Mouse (Mus musculus): ENCODE results near the gene Senp5. TPM values are rescaled to one million over a fixed set of nuclear protein-coding genes. Genes with fewer than 3 reads are reported as not detected.

Senp5 gene
- polyA plus RNA-seq, 1 experiment from 2014 or later = 11.5 TPM

DNA sequence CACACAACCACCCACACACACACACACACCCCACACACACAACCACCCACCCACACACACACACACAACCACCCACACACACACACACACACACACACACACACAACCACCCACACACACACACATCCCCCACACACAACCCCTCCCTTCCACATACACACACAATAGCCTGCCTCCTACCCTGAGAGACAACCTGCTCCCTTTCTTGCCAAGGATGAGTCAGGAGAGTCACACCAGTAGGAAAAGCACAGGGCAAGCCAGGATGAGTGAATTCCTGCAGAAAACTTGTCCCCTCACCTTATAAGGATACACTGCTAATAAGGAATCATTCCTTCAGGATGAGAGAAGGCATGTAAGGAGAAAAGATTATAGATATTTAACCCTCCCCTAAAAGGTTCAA lies 9.1 kb downstream of the Senp5 start:
- Histone ChIP-seq H3K9ac (ENCODE audit: low read length) (no peak overlapping the region), H3K27ac (ENCODE audit: low read depth, low read length) (no peak overlapping the region), H3K27me3 (ENCODE audit: control insufficient read depth, insufficient read depth, low read length) (no peaks in the 10 kb centered on the region), H3K4me3 (ENCODE audit: low read depth, low read length) (no peak overlapping the region), H3K4me1 (ENCODE audit: control insufficient read depth, insufficient read depth, low read length) (no peaks in the 10 kb centered on the region), H3K9me3 (ENCODE audit: control insufficient read depth, low read length) (no peaks in the 10 kb centered on the region), H3K36me3 (ENCODE audit: control insufficient read depth, insufficient read depth, low read length) (peaks cover 2% of the 10 kb centered on the region; the same call in 1 of the 2 replicates), H3K4me2 (ENCODE audit: low read depth) (no peak overlapping the region)
- DNase-seq (ENCODE audit: low spot score) (no peak), ATAC-seq (ENCODE audit: insufficient read depth, low FRiP score, low TSS enrichment) (no peak)

GRCm38 (mm10) chr16:31993195-31993594 lies 9.9 kb downstream of the Senp5 start:
- Histone ChIP-seq H3K9me3 (ENCODE audit: control insufficient read depth, low read length) (no peaks in the 10 kb centered on the region), H3K4me2 (ENCODE audit: low read depth) (no peak overlapping the region), H3K9ac (ENCODE audit: low read length) (no peak overlapping the region), H3K4me3 (ENCODE audit: low read depth, low read length) (no peak overlapping the region), H3K36me3 (ENCODE audit: control insufficient read depth, insufficient read depth, low read length) (peaks cover 2% of the 10 kb centered on the region; the same call in 1 of the 2 replicates), H3K27me3 (ENCODE audit: control insufficient read depth, insufficient read depth, low read length) (no peaks in the 10 kb centered on the region), H3K4me1 (ENCODE audit: control insufficient read depth, insufficient read depth, low read length) (no peaks in the 10 kb centered on the region), H3K27ac (ENCODE audit: low read depth, low read length) (no peak overlapping the region)
- WGBS = over 99% methylated on average over 4 of the region's 4 CpGs
- ATAC-seq (ENCODE audit: insufficient read depth, low FRiP score, low TSS enrichment) (no peak), DNase-seq (ENCODE audit: low spot score) (no peak)

DNA sequence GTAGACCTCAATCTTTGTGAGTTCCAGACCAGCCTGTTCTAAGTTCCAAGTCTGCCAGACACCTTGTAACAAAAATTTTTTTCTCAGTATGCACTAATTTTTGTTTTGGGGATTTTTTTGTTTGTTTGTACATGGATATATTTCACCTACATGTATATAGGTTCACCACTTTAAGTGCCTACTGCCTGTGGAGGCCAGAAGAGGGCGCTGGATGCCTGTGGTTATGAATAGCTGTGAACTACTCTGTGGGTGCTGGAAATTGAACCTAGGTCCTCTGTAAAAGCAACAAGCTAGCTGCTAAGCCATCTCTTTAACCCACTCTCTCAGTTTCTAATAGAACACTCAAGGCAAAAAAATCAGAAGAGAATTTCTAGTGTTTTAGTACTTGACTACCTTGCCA lies 11.0 kb downstream of the Senp5 start:
- H3K4me1 ChIP-seq (ENCODE audit: control insufficient read depth, insufficient read depth, low read length) = no peaks in the 10 kb centered on the region
- DNase-seq (ENCODE audit: low spot score) (no peak), ATAC-seq (ENCODE audit: insufficient read depth, low FRiP score, low TSS enrichment) (no peak)
- H3K27me3 ChIP-seq (ENCODE audit: control insufficient read depth, insufficient read depth, low read length) = no peaks in the 10 kb centered on the region
- H3K27ac ChIP-seq (ENCODE audit: low read depth, low read length) = no peak overlapping the region
- peaks cover 4% of the 10 kb centered on the region for H3K36me3 ChIP-seq (ENCODE audit: control insufficient read depth, insufficient read depth, low read length)
- no peak overlapping the region for H3K4me3 ChIP-seq (ENCODE audit: low read depth, low read length)
- H3K9ac ChIP-seq (ENCODE audit: low read length) = no peak overlapping the region
- WGBS = 59% methylated on average over 1 of the region's 1 CpGs
- H3K9me3 ChIP-seq (ENCODE audit: control insufficient read depth, low read length) = no peaks in the 10 kb centered on the region
- H3K4me2 ChIP-seq (ENCODE audit: low read depth) = no peak overlapping the region

DNA sequence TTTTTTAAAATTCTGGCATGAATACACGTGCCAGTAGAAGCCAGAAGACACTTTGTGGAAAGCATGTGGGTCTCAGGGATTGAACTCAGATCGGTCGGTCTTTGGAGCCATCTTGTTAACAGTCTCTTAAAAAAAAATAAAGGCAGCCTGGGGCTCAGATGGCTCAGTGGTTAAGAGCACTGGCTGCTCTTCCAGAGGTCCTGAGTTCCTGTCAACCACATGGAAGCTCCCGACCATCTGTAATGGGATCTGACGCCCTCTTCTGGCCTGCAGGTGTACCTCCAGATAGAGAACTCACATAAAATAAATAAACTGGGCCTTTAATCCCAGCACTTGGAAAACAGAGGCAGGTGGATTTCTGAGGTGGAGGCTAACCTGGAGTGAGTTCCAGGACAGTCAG lies 22.1 kb downstream of the Senp5 start:
- Histone ChIP-seq H3K4me2 (ENCODE audit: low read depth) (no peak overlapping the region), H3K4me3 (ENCODE audit: low read depth, low read length) (no peak overlapping the region), H3K27me3 (ENCODE audit: control insufficient read depth, insufficient read depth, low read length) (no peaks in the 10 kb centered on the region), H3K27ac (ENCODE audit: low read depth, low read length) (no peak overlapping the region), H3K4me1 (ENCODE audit: control insufficient read depth, insufficient read depth, low read length) (no peaks in the 10 kb centered on the region), H3K36me3 (ENCODE audit: control insufficient read depth, insufficient read depth, low read length) (peaks cover 2% of the 10 kb centered on the region; the same call in 1 of the 2 replicates), H3K9ac (ENCODE audit: low read length) (no peak overlapping the region), H3K9me3 (ENCODE audit: control insufficient read depth, low read length) (no peaks in the 10 kb centered on the region)
- 82% methylated on average over 5 of the region's 5 CpGs for WGBS
- ATAC-seq (ENCODE audit: insufficient read depth, low FRiP score, low TSS enrichment) (no peak), DNase-seq (ENCODE audit: low spot score) (no peak)

- DNase-seq (ENCODE audit: low spot score) (no peak), ATAC-seq (ENCODE audit: insufficient read depth, low FRiP score, low TSS enrichment) (no peak)
- peaks cover 2% of the 10 kb centered on the region; the same call in 1 of the 2 replicates for H3K36me3 ChIP-seq (ENCODE audit: control insufficient read depth, insufficient read depth, low read length)
- H3K4me2 ChIP-seq (ENCODE audit: low read depth) = no peak overlapping the region
- no peak overlapping the region for H3K27ac ChIP-seq (ENCODE audit: low read depth, low read length)
- no peak overlapping the region for H3K4me3 ChIP-seq (ENCODE audit: low read depth, low read length)
- WGBS = 97% methylated on average over 3 of the region's 3 CpGs
- H3K9me3 ChIP-seq (ENCODE audit: control insufficient read depth, low read length) = no peaks in the 10 kb centered on the region
- H3K4me1 ChIP-seq (ENCODE audit: control insufficient read depth, insufficient read depth, low read length) = no peaks in the 10 kb centered on the region
- no peak overlapping the region for H3K9ac ChIP-seq (ENCODE audit: low read length)
- H3K27me3 ChIP-seq (ENCODE audit: control insufficient read depth, insufficient read depth, low read length) = no peaks in the 10 kb centered on the region
These were observed 23.6 kb downstream of the Senp5 start for GRCm38 (mm10) chr16:31979501-31979900.

DNA sequence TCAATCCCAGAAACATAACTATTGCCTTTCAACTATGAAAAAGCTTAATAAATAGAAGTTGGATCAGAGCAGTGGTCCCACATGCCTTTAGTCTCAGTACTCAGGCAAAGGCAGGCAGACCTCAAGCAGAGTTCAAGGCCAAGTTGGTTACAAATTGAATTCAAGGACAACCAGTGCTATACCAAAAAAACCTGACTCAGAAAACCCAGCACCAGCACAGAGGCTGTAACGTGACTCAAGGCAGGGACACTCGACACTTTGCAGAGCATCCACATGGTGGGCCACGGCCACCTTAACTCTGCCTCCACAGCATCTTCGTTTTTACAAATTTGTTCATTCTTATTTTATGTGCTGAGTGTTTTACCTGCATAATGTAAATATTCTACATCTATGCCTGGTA lies 27.8 kb downstream of the Senp5 start:
- Histone ChIP-seq H3K9ac (ENCODE audit: low read length) (no peak overlapping the region), H3K27me3 (ENCODE audit: control insufficient read depth, insufficient read depth, low read length) (no peaks in the 10 kb centered on the region), H3K36me3 (ENCODE audit: control insufficient read depth, insufficient read depth, low read length) (no peaks in the 10 kb centered on the region), H3K27ac (ENCODE audit: low read depth, low read length) (no peak overlapping the region), H3K4me3 (ENCODE audit: low read depth, low read length) (no peak overlapping the region), H3K4me2 (ENCODE audit: low read depth) (no peak overlapping the region), H3K9me3 (ENCODE audit: control insufficient read depth, low read length) (no peaks in the 10 kb centered on the region), H3K4me1 (ENCODE audit: control insufficient read depth, insufficient read depth, low read length) (no peaks in the 10 kb centered on the region)
- DNase-seq (ENCODE audit: low spot score) = no peak
- WGBS = 89% methylated on average over 4 of the region's 4 CpGs
- ATAC-seq (ENCODE audit: insufficient read depth, low FRiP score, low TSS enrichment) = no peak

DNA sequence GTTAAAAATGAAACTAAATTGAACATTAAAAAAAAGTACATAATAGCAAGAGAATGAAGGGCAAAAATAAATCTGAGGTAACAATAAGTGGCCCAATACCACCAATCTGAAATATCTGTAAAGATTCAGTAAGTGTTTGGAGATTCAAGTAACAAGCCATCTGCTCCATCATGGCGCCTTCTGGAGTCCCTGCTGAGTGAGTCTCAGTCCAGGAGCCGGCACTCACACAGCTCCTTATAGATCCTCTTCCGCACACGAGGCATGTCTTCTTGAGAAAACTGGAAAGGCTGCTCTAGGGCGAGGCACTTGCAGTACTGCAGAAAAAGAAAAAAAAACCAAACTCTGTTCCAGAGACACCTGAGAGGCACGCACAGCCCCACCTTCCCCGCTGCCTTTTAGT lies 39.9 kb downstream of the Senp5 start:
- 87% methylated on average over 7 of the region's 7 CpGs for WGBS
- Histone ChIP-seq H3K9me3 (ENCODE audit: control insufficient read depth, low read length) (no peaks in the 10 kb centered on the region), H3K27me3 (ENCODE audit: control insufficient read depth, insufficient read depth, low read length) (no peaks in the 10 kb centered on the region), H3K27ac (ENCODE audit: low read depth, low read length) (no peak overlapping the region), H3K36me3 (ENCODE audit: control insufficient read depth, insufficient read depth, low read length) (peaks cover 2% of the 10 kb centered on the region), H3K4me3 (ENCODE audit: low read depth, low read length) (no peak overlapping the region), H3K9ac (ENCODE audit: low read length) (no peak overlapping the region), H3K4me1 (ENCODE audit: control insufficient read depth, insufficient read depth, low read length) (no peaks in the 10 kb centered on the region), H3K4me2 (ENCODE audit: low read depth) (no peak overlapping the region)
- DNase-seq (ENCODE audit: low spot score) (no peak), ATAC-seq (ENCODE audit: insufficient read depth, low FRiP score, low TSS enrichment) (no peak)

DNA sequence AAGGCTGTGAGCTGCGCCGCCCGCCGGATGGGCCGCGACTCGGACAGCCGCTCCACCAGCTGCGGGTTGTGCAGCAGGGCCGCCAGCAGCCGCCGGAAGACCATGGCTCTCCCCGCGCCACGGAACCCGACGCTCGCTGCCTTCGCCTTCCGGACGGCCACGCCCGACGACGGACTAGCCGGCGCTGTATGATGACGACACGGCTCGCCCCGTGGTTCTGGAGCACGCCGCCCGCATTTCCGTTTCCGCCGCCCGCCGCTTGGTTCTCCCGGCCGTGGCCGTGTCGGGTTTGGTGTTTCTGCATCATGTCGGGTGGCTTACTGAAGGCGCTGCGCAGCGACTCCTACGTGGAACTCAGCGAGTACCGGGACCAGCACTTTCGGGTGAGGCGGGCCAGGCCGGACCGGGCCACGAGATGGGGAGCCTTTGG lies 54.7 kb downstream of the Senp5 start, which contains the start of the genes 0610012G03Rik and Ncbp2:
Gene 0610012G03Rik (minus strand): TSS at position 150 of the 430 bp plus-strand sequence.
Gene Ncbp2 (plus strand): TSS at position 169 of the 430 bp plus-strand sequence.
- ATAC-seq (ENCODE audit: insufficient read depth, low FRiP score, low TSS enrichment) = peak; percentile 91
- Histone ChIP-seq H3K4me2 (ENCODE audit: low read depth) (peak within 1 kb of the TSS; percentile 86), H3K36me3 (ENCODE audit: control insufficient read depth, insufficient read depth, low read length) (no peaks in the 10 kb centered on the region), H3K4me3 (ENCODE audit: low read depth, low read length) (peak within 1 kb of the TSS; percentile 90), H3K9me3 (ENCODE audit: control insufficient read depth, low read length) (no peaks in the 10 kb centered on the region), H3K27ac (ENCODE audit: low read depth, low read length) (peak within 1 kb of the TSS; percentile 87), H3K4me1 (ENCODE audit: control insufficient read depth, insufficient read depth, low read length) (peaks cover 12% of the 10 kb centered on the region), H3K27me3 (ENCODE audit: control insufficient read depth, insufficient read depth, low read length) (no peaks in the 10 kb centered on the region), H3K9ac (ENCODE audit: low read length) (peak within 1 kb of the TSS; percentile 87)
- DNase-seq (ENCODE audit: low spot score) = peak; percentile 97
- WGBS = 0% methylated on average over 55 of the region's 55 CpGs

GRCm38 (mm10) chr16:31947901-31948316 lies 55.2 kb downstream of the Senp5 start:
- Histone ChIP-seq H3K4me3 (ENCODE audit: low read depth, low read length) (peak overlapping the region; percentile 90), H3K9me3 (ENCODE audit: control insufficient read depth, low read length) (no peaks in the 10 kb centered on the region), H3K36me3 (ENCODE audit: control insufficient read depth, insufficient read depth, low read length) (no peaks in the 10 kb centered on the region), H3K4me2 (ENCODE audit: low read depth) (peak overlapping the region; percentile 86), H3K27ac (ENCODE audit: low read depth, low read length) (peak overlapping the region; percentile 87), H3K9ac (ENCODE audit: low read length) (peak overlapping the region; percentile 83), H3K4me1 (ENCODE audit: control insufficient read depth, insufficient read depth, low read length) (peaks cover 12% of the 10 kb centered on the region), H3K27me3 (ENCODE audit: control insufficient read depth, insufficient read depth, low read length) (no peaks in the 10 kb centered on the region)
- WGBS = under 1% methylated on average over 38 of the region's 38 CpGs
- DNase-seq (ENCODE audit: low spot score) (no peak), ATAC-seq (ENCODE audit: insufficient read depth, low FRiP score, low TSS enrichment) (peak; percentile 76; the same call in 1 of the 2 replicates)
